Mouse (Mus musculus) MEL-GATA-1-ER (cell line): Measurements from ENCODE around the gene Npas3.

ENCODE experiments used
- DNase-seq: peaks from one replicate; pipeline ENCODE4 v3.0.0-alpha.2; 2012; ENCODE audit warnings: low read depth; ENCODE audit errors: extremely low read depth

The Npas3 gene

GRCm38 (mm10) chr12:53407776-53408175 lies 159.3 kb downstream of the Npas3 start:
- no peak for DNase-seq

- no peak for DNase-seq
Observed at GRCm38 (mm10) chr12:53409711-53410110, 161.2 kb downstream of the Npas3 start.

GRCm38 (mm10) chr12:53410647-53411046 lies 162.2 kb downstream of the Npas3 start:
- no peak for DNase-seq

GRCm38 (mm10) chr12:53416096-53416495 lies 167.6 kb downstream of the Npas3 start:
- DNase-seq, result no peak

GRCm38 (mm10) chr12:53421701-53422100 lies 173.2 kb downstream of the Npas3 start:
- no peak for DNase-seq

- no peak for DNase-seq
Observed at GRCm38 (mm10) chr12:53423631-53424030, 175.2 kb downstream of the Npas3 start.

GRCm38 (mm10) chr12:53426006-53426405 lies 177.5 kb downstream of the Npas3 start:
- no peak for DNase-seq

- DNase-seq, result no peak
Observed at GRCm38 (mm10) chr12:53427153-53427552, 178.7 kb downstream of the Npas3 start.

- no peak for DNase-seq
Observed at GRCm38 (mm10) chr12:53442029-53442428, 193.6 kb downstream of the Npas3 start.

- DNase-seq, result no peak
Observed at GRCm38 (mm10) chr12:53447469-53447868, 199.0 kb downstream of the Npas3 start.

GRCm38 (mm10) chr12:53448040-53448439 lies 199.6 kb downstream of the Npas3 start:
- DNase-seq, result no peak

- no peak for DNase-seq
Observed at GRCm38 (mm10) chr12:53467549-53467948, 219.1 kb downstream of the Npas3 start.

GRCm38 (mm10) chr12:53474486-53474885 lies 226.0 kb downstream of the Npas3 start:
- DNase-seq, result no peak

- no peak for DNase-seq
Observed at GRCm38 (mm10) chr12:53484924-53485323, 236.4 kb downstream of the Npas3 start.

- no peak for DNase-seq
Observed at GRCm38 (mm10) chr12:53496386-53496785, 247.9 kb downstream of the Npas3 start.

- DNase-seq, result no peak
Observed at GRCm38 (mm10) chr12:53514885-53515284, 266.4 kb downstream of the Npas3 start.

- DNase-seq, result no peak
Observed at GRCm38 (mm10) chr12:53519556-53519955, 271.1 kb downstream of the Npas3 start.

GRCm38 (mm10) chr12:53522631-53523030 lies 274.2 kb downstream of the Npas3 start:
- DNase-seq, result no peak

- DNase-seq, result no peak
Observed at GRCm38 (mm10) chr12:53527046-53527445, 278.6 kb downstream of the Npas3 start.

- no peak for DNase-seq
Observed at GRCm38 (mm10) chr12:53529345-53529744, 280.9 kb downstream of the Npas3 start.

GRCm38 (mm10) chr12:53536816-53537215 lies 288.3 kb downstream of the Npas3 start:
- DNase-seq, result no peak

- no peak for DNase-seq
Observed at GRCm38 (mm10) chr12:53556359-53556758, 307.9 kb downstream of the Npas3 start.

- no peak for DNase-seq
Observed at GRCm38 (mm10) chr12:53558259-53558658, 309.8 kb downstream of the Npas3 start.

GRCm38 (mm10) chr12:53566712-53567387 lies 318.4 kb downstream of the Npas3 start:
- no peak for DNase-seq
